Mouse (Mus musculus) kidney, adult 2 months (tissue): Measurements from ENCODE around the gene Hic2.

Experiments used
- CTCF ChIP-seq: fragments of 200-500 bp; conservative IDR thresholded peaks from 2 replicates; pipeline ENCODE4 v1.5.1; 2011; ENCODE audit warnings: low read depth, mild to moderate bottlenecking, control low read depth, low read length, moderate library complexity, mixed read lengths; ENCODE audit not compliant: insufficient read depth, insufficient read length
- POLR2A ChIP-seq: fragments of 200-500 bp; IDR thresholded peaks from one replicate; pipeline ENCODE4 v1.6.1; 2011; ENCODE audit warnings: low read depth, low read length, control low read depth

- TF ChIP-seq CTCF (no peak), POLR2A (no peak)
These were observed 18.2 kb downstream of the Hic2 start for GRCm38 (mm10) chr16:17251539-17251938.
